Mouse (Mus musculus) megakaryocyte, embryonic 14.5 days (primary cell): ENCODE measurements around the gene Il1r1.

Experiments used
- FLI1 ChIP-seq: IDR thresholded peaks from 2 replicates; pipeline ENCODE4 v1.6.1; 2012; ENCODE audit warnings: low read length, inconsistent platforms, mixed read lengths
- GATA1 ChIP-seq: IDR thresholded peaks from 3 replicates; pipeline ENCODE4 v1.6.1; 2012; ENCODE audit warnings: mixed read lengths, low read length, inconsistent platforms, borderline replicate concordance

DNA sequence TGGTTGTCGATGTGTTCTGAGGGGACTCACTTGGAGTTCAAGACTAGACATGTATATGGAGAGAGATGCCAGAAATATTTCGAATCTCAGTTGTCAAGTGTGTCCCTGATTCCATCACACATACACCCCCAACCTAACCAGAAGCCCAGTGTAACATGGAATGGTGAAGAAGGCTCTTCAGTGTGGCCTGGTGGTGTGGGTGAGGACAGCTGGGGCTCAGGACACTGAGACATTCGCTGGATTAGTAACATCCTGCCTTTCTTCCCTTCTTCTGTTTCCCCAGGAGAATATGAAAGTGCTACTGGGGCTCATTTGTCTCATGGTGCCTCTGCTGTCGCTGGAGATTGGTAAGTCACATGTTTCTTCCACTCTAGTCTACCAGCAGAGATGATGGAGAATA is 57.1 kb downstream of the Il1r1 start:
- TF ChIP-seq GATA1 (no peak), FLI1 (no peak)
